Mouse (Mus musculus) embryonic fibroblast, embryonic 13.5 days (primary cell): Measurements from ENCODE around the gene Dnttip2. TPM values are rescaled to one million over a fixed set of nuclear protein-coding genes. Genes with fewer than 3 reads are reported as not detected.

Experiments
- H3K27ac ChIP-seq: 2 replicates; pipeline ENCODE4 v1.5.1; 2012; ENCODE audit warnings: low read length, control low read depth, inconsistent platforms; ENCODE audit not compliant: insufficient read depth
- H3K4me1 ChIP-seq: 2 replicates; pipeline ENCODE4 v1.6.1; 2011; ENCODE audit warnings: low read length; ENCODE audit not compliant: control insufficient read depth, insufficient read depth
- H3K4me3 ChIP-seq: 2 replicates; pipeline ENCODE4 v1.5.1; 2011; ENCODE audit warnings: mild to moderate bottlenecking, control low read depth, low read length; ENCODE audit not compliant: insufficient read depth
- CTCF ChIP-seq: IDR thresholded peaks from 2 replicates; pipeline ENCODE4 v1.5.1; 2011; ENCODE audit warnings: mild to moderate bottlenecking, control low read depth, low read length, moderate library complexity, borderline replicate concordance; ENCODE audit not compliant: insufficient read depth
- POLR2A ChIP-seq: IDR thresholded peaks from 2 replicates; pipeline ENCODE4 v1.6.1; 2011; ENCODE audit warnings: low read depth, mild to moderate bottlenecking, control low read depth, low read length, moderate library complexity
- polyA plus RNA-seq: library from polyadenylated mRNA; stranded (reverse); fragments of >200 nt; gene quantifications from 2 replicates; pipeline ENCODE4 v1.2.4, GENCODE M21; 2011; ENCODE audit warnings: low read depth; ENCODE audit not compliant: missing spikeins, insufficient read length

The Dnttip2 gene
- polyA plus RNA-seq, 1 experiment = 82.5 TPM

GRCm38 (mm10) chr3:122317339-122317738 lies 43.2 kb downstream of the Dnttip2 start:
- Histone ChIP-seq H3K4me1 (peaks cover 11% of the 10 kb centered on the region), H3K4me3 (no peak overlapping the region), H3K27ac (no peak overlapping the region; the same call in 1 of the 2 replicates)
- TF ChIP-seq CTCF (no peak), POLR2A (no peak)

DNA sequence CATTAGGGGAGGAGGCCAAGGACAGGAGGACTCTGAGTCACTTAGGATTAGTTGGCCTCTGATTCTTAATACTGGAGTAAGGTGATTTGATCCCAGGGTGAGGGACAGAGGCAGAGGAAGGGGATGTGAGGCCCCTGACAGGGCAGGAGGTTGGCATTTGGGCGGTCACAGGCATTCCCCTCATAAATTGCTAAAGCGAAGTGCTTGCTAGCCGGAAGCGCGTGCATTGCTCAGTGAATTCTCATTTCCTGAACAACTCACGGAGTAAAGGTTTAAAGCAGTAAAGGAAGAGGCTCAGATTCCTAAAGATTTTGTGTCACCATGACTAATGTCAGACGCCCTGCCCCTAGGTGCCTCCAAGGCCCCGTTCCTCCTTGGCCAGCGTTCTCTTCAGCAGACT lies 48.0 kb downstream of the Dnttip2 start:
- Histone ChIP-seq H3K27ac (peak overlapping the region; percentile 44; the same call in 1 of the 2 replicates), H3K4me1 (peaks cover 7% of the 10 kb centered on the region; the same call in 1 of the 2 replicates), H3K4me3 (no peak overlapping the region)
- no peak for TF ChIP-seq CTCF

- H3K27ac ChIP-seq = no peak overlapping the region
- peaks cover 7% of the 10 kb centered on the region; the same call in 1 of the 2 replicates for H3K4me1 ChIP-seq
- H3K4me3 ChIP-seq = no peak overlapping the region
- TF ChIP-seq CTCF = no peak
- TF ChIP-seq POLR2A = no peak
Measured at GRCm38 (mm10) chr3:122323841-122324240, 49.7 kb downstream of the Dnttip2 start.

- TF ChIP-seq CTCF (no peak), POLR2A (no peak)
- Histone ChIP-seq H3K27ac (no peak overlapping the region), H3K4me3 (no peak overlapping the region), H3K4me1 (peaks cover 7% of the 10 kb centered on the region; the same call in 1 of the 2 replicates)
Measured at GRCm38 (mm10) chr3:122324528-122324927, 50.3 kb downstream of the Dnttip2 start.

DNA sequence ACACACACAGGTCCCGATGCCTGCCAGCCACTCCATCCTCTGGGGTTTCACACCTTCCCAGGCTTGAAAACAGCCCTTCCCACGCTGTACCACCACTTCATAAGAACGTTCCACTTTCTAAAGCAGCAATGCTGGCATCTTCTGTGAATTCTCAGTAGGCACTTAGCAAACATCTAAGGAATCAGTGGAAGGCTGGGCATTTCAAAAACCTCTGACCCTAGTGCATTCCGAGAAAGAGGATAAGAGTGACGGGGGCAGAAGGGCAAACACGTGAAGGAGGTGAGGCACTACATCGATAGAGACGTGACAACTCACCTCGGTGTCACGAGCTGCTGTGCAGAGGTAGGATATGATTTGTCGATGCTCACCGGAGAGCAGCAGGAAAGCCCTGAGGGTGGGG lies 56.3 kb downstream of the Dnttip2 start:
- no peak for TF ChIP-seq CTCF
- TF ChIP-seq POLR2A = no peak
- no peak overlapping the region for H3K4me3 ChIP-seq

DNA sequence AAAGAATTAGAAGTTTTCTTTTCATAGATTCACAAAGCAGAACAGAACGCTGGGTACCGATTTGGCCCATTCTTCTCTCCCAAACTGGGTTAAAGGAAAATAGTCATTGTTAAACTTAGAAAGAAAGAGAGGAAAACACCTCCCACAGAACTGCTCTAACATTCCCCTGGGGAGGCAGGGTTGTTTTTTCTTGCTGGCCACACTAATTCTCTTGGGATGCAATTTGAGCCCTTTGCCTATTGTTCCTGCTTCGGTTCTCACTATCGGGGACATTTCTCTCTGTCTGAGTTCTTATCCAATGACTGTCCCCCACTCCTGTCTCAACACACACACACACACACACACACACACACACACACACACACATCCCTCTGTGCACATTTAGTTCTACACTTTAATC lies 59.3 kb downstream of the Dnttip2 start:
- H3K27ac ChIP-seq = peak overlapping the region; percentile 18; the same call in 1 of the 2 replicates
- H3K4me1 ChIP-seq = peaks cover 3% of the 10 kb centered on the region
- no peak overlapping the region for H3K4me3 ChIP-seq
- no peak for TF ChIP-seq CTCF
- TF ChIP-seq POLR2A = no peak

More for the DNA sequence above, 56.3 kb downstream of the Dnttip2 start:
- Histone ChIP-seq H3K4me1 (peaks cover 3% of the 10 kb centered on the region), H3K27ac (no peak overlapping the region)

DNA sequence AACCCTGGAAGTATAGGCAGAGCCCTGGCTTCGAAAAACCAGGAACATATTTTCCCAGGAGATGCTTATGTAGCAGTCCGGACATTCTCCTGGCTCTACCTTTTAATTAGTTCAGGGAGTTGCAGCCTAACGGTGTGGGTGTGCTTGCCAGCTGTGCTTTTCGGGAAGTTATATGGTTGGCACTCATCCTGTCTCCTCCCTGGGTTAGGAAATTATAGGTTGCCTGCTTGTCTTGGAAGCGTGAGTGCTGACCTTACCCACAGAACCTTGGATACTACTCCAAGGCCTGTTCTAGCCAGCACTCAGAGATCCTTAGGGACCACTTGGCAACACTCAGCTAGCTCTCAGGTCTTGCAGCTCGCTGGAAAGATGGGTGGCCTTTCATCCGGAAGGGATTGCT lies 59.7 kb downstream of the Dnttip2 start:
- TF ChIP-seq CTCF (no peak), POLR2A (no peak)
- peak overlapping the region; percentile 18; the same call in 1 of the 2 replicates for H3K27ac ChIP-seq
- H3K4me1 ChIP-seq = peaks cover 3% of the 10 kb centered on the region
- no peak overlapping the region for H3K4me3 ChIP-seq

- no peak overlapping the region for H3K4me3 ChIP-seq
- no peak overlapping the region for H3K27ac ChIP-seq
Measured at GRCm38 (mm10) chr3:122334375-122334774, 60.2 kb downstream of the Dnttip2 start.

More at GRCm38 (mm10) chr3:122334375-122334774, 60.2 kb downstream of the Dnttip2 start:
- TF ChIP-seq POLR2A (no peak), CTCF (no peak)
- peaks cover 3% of the 10 kb centered on the region for H3K4me1 ChIP-seq

Other genes starting within 250 kb of the Dnttip2 start
- 0.68 and 0.80 TPM in 2 replicates for gene Abca4, start 229.9 kb upstream of the Dnttip2 start, polyA plus RNA-seq
- gene Gclm, start 28.8 kb upstream of the Dnttip2 start, polyA plus RNA-seq = 56.5 and 58.3 TPM in 2 replicates
- gene Bcar3, start 19.7 kb downstream of the Dnttip2 start, polyA plus RNA-seq = 4.2 and 5.1 TPM in 2 replicates